Mouse (Mus musculus) intestine, embryonic 16.5 days (tissue): ENCODE results near the gene Phyhd1. TPM values are rescaled to one million over a fixed set of nuclear protein-coding genes. Genes with fewer than 3 reads are reported as not detected.

Source experiments
- ATAC-seq: fragments of 200-750 bp; cut with Nextera tagmentation; 2 replicates; pipeline ENCODE4 v1.8.0; 2017; ENCODE audit warnings: moderate TSS enrichment, moderate library complexity
- H3K27ac ChIP-seq: fragments of 300-500 bp; sonication (generic); 2 replicates; pipeline ENCODE4 v1.5.1; 2014; ENCODE audit warnings: mild to moderate bottlenecking, low read length
- H3K27me3 ChIP-seq: fragments of 300-500 bp; sonication (generic); replicated peaks from 2 replicates; pipeline ENCODE4 v1.6.1; 2014; ENCODE audit warnings: low read length, control low read depth, mixed read lengths; ENCODE audit not compliant: control insufficient read depth, insufficient read depth
- H3K36me3 ChIP-seq: fragments of 300-500 bp; sonication (generic); 2 replicates; pipeline ENCODE4 v1.6.1; 2014; ENCODE audit warnings: low read length, control low read depth; ENCODE audit not compliant: control insufficient read depth, insufficient read depth
- H3K4me1 ChIP-seq: fragments of 300-500 bp; sonication (generic); 2 replicates; pipeline ENCODE4 v1.6.1; 2014; ENCODE audit warnings: low read length, control low read depth, mixed read lengths; ENCODE audit not compliant: control insufficient read depth, insufficient read depth
- H3K4me2 ChIP-seq: fragments of 300-500 bp; sonication (generic); 2 replicates; pipeline ENCODE4 v1.6.1; 2014; ENCODE audit warnings: low read depth, low read length, control low read depth
- H3K4me3 ChIP-seq: fragments of 300-500 bp; sonication (generic); 2 replicates; pipeline ENCODE4 v1.5.1; 2014; ENCODE audit warnings: mild to moderate bottlenecking, low read length
- H3K9ac ChIP-seq: fragments of 300-500 bp; sonication (generic); 2 replicates; pipeline ENCODE4 v1.6.1; 2014; ENCODE audit warnings: low read depth, low read length
- H3K9me3 ChIP-seq: fragments of 300-500 bp; sonication (generic); 2 replicates; pipeline ENCODE4 v1.6.1; 2016; ENCODE audit warnings: low read length, control low read depth; ENCODE audit not compliant: control insufficient read depth
- WGBS: fragments of 180-500 bp; shearing (Covaris S2); extraction: QIAGEN DNeasy Blood & Tissue Kit; methylation state at CpG from one replicate; pipeline ENCODE4 v1.1.7; 2014; 5-methylcytosine and 5-hydroxymethylcytosine counted together
- polyA plus RNA-seq: library from polyadenylated mRNA; unstranded; fragments of >200 nt; fragmentation: Nextera tagmentation; extraction: Ambion mirVana; gene quantifications from 2 replicates; pipeline ENCODE4 v1.2.1, GENCODE M21; 2015

Phyhd1 gene
- polyA plus RNA-seq, result 10.5 and 10.8 TPM in 2 replicates

GRCm38 (mm10) chr2:30265767-30266253, at the start of gene Phyhd1:
Phyhd1 (plus strand) TSS chr2:30266203.
- Histone ChIP-seq H3K4me3 (peak within 1 kb of the TSS; percentile 23), H3K9ac (peak within 1 kb of the TSS; percentile 50), H3K27me3 (no peaks in the 10 kb centered on the region), H3K9me3 (no peaks in the 10 kb centered on the region), H3K36me3 (peaks cover 7% of the 10 kb centered on the region; the same call in 1 of the 2 replicates), H3K4me1 (peaks cover 37% of the 10 kb centered on the region), H3K4me2 (peak within 1 kb of the TSS; percentile 34), H3K27ac (peak within 1 kb of the TSS; percentile 92)
- peak; percentile 32; the same call in 1 of the 2 replicates for ATAC-seq
- WGBS, result 47% methylated on average over 5 of the region's 5 CpGs

- no peaks in the 10 kb centered on the region for H3K4me1 ChIP-seq
- H3K4me3 ChIP-seq, result no peak overlapping the region
- no peaks in the 10 kb centered on the region for H3K27me3 ChIP-seq
- 92% methylated on average over 5 of the region's 5 CpGs for WGBS
- H3K9ac ChIP-seq, result no peak overlapping the region
- ATAC-seq, result no peak
- H3K4me2 ChIP-seq, result no peak overlapping the region
- no peaks in the 10 kb centered on the region for H3K36me3 ChIP-seq
- H3K27ac ChIP-seq, result no peak overlapping the region
- H3K9me3 ChIP-seq, result no peaks in the 10 kb centered on the region
Measured at GRCm38 (mm10) chr2:30216293-30216692, 49.7 kb upstream of the Phyhd1 start.

- peaks cover 27% of the 10 kb centered on the region for H3K4me1 ChIP-seq
- peaks cover under 1% of the 10 kb centered on the region; the same call in 1 of the 2 replicates for H3K36me3 ChIP-seq
- H3K9me3 ChIP-seq, result no peaks in the 10 kb centered on the region
- H3K27me3 ChIP-seq, result no peaks in the 10 kb centered on the region
- H3K27ac ChIP-seq, result no peak overlapping the region
- no peak for ATAC-seq
- 72% methylated on average over 5 of the region's 5 CpGs for WGBS
- no peak overlapping the region for H3K9ac ChIP-seq
- H3K4me2 ChIP-seq, result no peak overlapping the region
- H3K4me3 ChIP-seq, result no peak overlapping the region
Measured at GRCm38 (mm10) chr2:30235593-30235992, 30.4 kb upstream of the Phyhd1 start.

GRCm38 (mm10) chr2:30236426-30237198, 29.4 kb upstream of the Phyhd1 start:
- H3K27ac ChIP-seq, result peak overlapping the region; percentile 74
- peak overlapping the region; percentile 66 for H3K4me2 ChIP-seq
- peak; percentile 3; the same call in 1 of the 2 replicates for ATAC-seq

GRCm38 (mm10) chr2:30237199-30237880, 28.7 kb upstream of the Phyhd1 start, which contains the start of gene Lrrc8a:
Lrrc8a (plus strand) TSS chr2:30237715.
- Histone ChIP-seq H3K27ac (peak within 1 kb of the TSS; percentile 91), H3K4me1 (peaks cover 28% of the 10 kb centered on the region), H3K4me3 (peak within 1 kb of the TSS; percentile 76), H3K9me3 (no peaks in the 10 kb centered on the region), H3K4me2 (peak within 1 kb of the TSS; percentile 66), H3K9ac (peak within 1 kb of the TSS; percentile 92), H3K27me3 (no peaks in the 10 kb centered on the region), H3K36me3 (peaks cover 12% of the 10 kb centered on the region)
- WGBS, result under 1% methylated on average over 54 of the region's 67 CpGs
- ATAC-seq, result peak; percentile 94

More at GRCm38 (mm10) chr2:30236426-30237198, 29.4 kb upstream of the Phyhd1 start:
- H3K4me3 ChIP-seq, result peak overlapping the region; percentile 76
- WGBS, result 3% methylated on average over 18 of the region's 18 CpGs
- H3K27me3 ChIP-seq, result no peaks in the 10 kb centered on the region
- no peaks in the 10 kb centered on the region for H3K9me3 ChIP-seq
- peaks cover 10% of the 10 kb centered on the region for H3K36me3 ChIP-seq
- peak overlapping the region; percentile 73 for H3K9ac ChIP-seq
- H3K4me1 ChIP-seq, result peaks cover 28% of the 10 kb centered on the region

GRCm38 (mm10) chr2:30237881-30238280, 28.1 kb upstream of the Phyhd1 start:
- Histone ChIP-seq H3K27me3 (no peaks in the 10 kb centered on the region), H3K4me2 (peak overlapping the region; percentile 66), H3K9ac (peak overlapping the region; percentile 92), H3K9me3 (no peaks in the 10 kb centered on the region), H3K27ac (peak overlapping the region; percentile 91), H3K4me1 (peaks cover 28% of the 10 kb centered on the region), H3K36me3 (peaks cover 12% of the 10 kb centered on the region), H3K4me3 (peak overlapping the region; percentile 76)
- 0% methylated on average over 33 of the region's 42 CpGs for WGBS
- peak; percentile 89 for ATAC-seq

GRCm38 (mm10) chr2:30238906-30239465, 27.0 kb upstream of the Phyhd1 start:
- Histone ChIP-seq H3K36me3 (peaks cover 15% of the 10 kb centered on the region), H3K4me1 (peaks cover 31% of the 10 kb centered on the region), H3K27me3 (no peaks in the 10 kb centered on the region), H3K4me2 (peak overlapping the region; percentile 66), H3K27ac (peak overlapping the region; percentile 91), H3K9me3 (no peaks in the 10 kb centered on the region), H3K9ac (peak overlapping the region; percentile 92), H3K4me3 (peak overlapping the region; percentile 76)
- WGBS, result 60% methylated on average over 3 of the region's 3 CpGs
- ATAC-seq, result no peak

- Histone ChIP-seq H3K36me3 (peaks cover 17% of the 10 kb centered on the region), H3K27me3 (no peaks in the 10 kb centered on the region), H3K9me3 (no peaks in the 10 kb centered on the region), H3K9ac (peak overlapping the region; percentile 8; the same call in 1 of the 2 replicates), H3K4me3 (no peak overlapping the region), H3K4me2 (peak overlapping the region; percentile 66; the same call in 1 of the 2 replicates), H3K27ac (peak overlapping the region; percentile 91), H3K4me1 (peaks cover 37% of the 10 kb centered on the region)
- ATAC-seq, result no peak
- WGBS, result 59% methylated on average over 4 of the region's 4 CpGs
Measured at GRCm38 (mm10) chr2:30239777-30240176, 26.2 kb upstream of the Phyhd1 start.

- H3K4me3 ChIP-seq, result peak within 1 kb of the TSS; percentile 76; the same call in 1 of the 2 replicates
- H3K4me1 ChIP-seq, result peaks cover 37% of the 10 kb centered on the region
- no peaks in the 10 kb centered on the region for H3K27me3 ChIP-seq
- peak within 1 kb of the TSS; percentile 66 for H3K4me2 ChIP-seq
- H3K36me3 ChIP-seq, result peaks cover 20% of the 10 kb centered on the region
- no peak for ATAC-seq
- H3K9me3 ChIP-seq, result no peaks in the 10 kb centered on the region
- peak within 1 kb of the TSS; percentile 92; the same call in 1 of the 2 replicates for H3K9ac ChIP-seq
- WGBS, result 69% methylated on average over 2 of the region's 2 CpGs
- H3K27ac ChIP-seq, result peak within 1 kb of the TSS; percentile 91
Measured at GRCm38 (mm10) chr2:30240267-30240666, 25.7 kb upstream of the Phyhd1 start, which contains the start of gene Gm28035. Gm28035 (plus strand) TSS chr2:30240567.
